ENCODE assay signal across 19 mouse cellular contexts in genomic region chr6:33066462-33066861, GRCm38 (mm10).
"Had no signal": no experiment of that assay in that cellular context is flagged by ENCODE, and none has a peak within 500 bp of the region (broad histone marks: within the 10 kb centered on the region; RNA-seq: fewer than 3 reads in every experiment).

No protein-coding gene starts in this region.

- H3K4me2 ChIP-seq: kidney, embryonic 15.5 days; limb, embryonic 12.5 days; limb, embryonic 15.5 days; liver, embryonic 11.5 days; lung, embryonic 15.5 days; midbrain, embryonic 13.5 days; neural tube, embryonic 12.5 days; neural tube, embryonic 15.5 days had no signal

- H3K36me3 ChIP-seq: kidney, embryonic 15.5 days; limb, embryonic 12.5 days; limb, embryonic 15.5 days; lung, embryonic 15.5 days; midbrain, embryonic 10.5 days; midbrain, embryonic 13.5 days; neural tube, embryonic 12.5 days; neural tube, embryonic 15.5 days had no signal

- H3K9ac ChIP-seq: kidney, embryonic 15.5 days; limb, embryonic 12.5 days; limb, embryonic 15.5 days; liver, embryonic 14.5 days; lung, embryonic 15.5 days; midbrain, embryonic 13.5 days; neural tube, embryonic 12.5 days; neural tube, embryonic 15.5 days had no signal

- H3K27me3 ChIP-seq: kidney, embryonic 15.5 days; lung, embryonic 15.5 days; midbrain, embryonic 13.5 days; neural tube, embryonic 12.5 days; neural tube, embryonic 15.5 days had no signal

- H3K27ac ChIP-seq: kidney, embryonic 15.5 days; limb, embryonic 12.5 days; limb, embryonic 15.5 days; liver, embryonic 14.5 days; lung, embryonic 15.5 days; midbrain, embryonic 10.5 days; midbrain, embryonic 13.5 days; neural tube, embryonic 12.5 days; neural tube, embryonic 15.5 days had no signal

- H3K4me1 ChIP-seq: kidney, embryonic 15.5 days; limb, embryonic 12.5 days; limb, embryonic 15.5 days; lung, embryonic 15.5 days; megakaryocyte, embryonic 14.5 days; midbrain, embryonic 10.5 days; midbrain, embryonic 13.5 days; neural tube, embryonic 12.5 days; neural tube, embryonic 15.5 days had no signal

- H3K4me3 ChIP-seq: kidney, embryonic 15.5 days; limb, embryonic 12.5 days; limb, embryonic 15.5 days; lung, embryonic 15.5 days; megakaryocyte, embryonic 14.5 days; midbrain, embryonic 10.5 days; midbrain, embryonic 13.5 days; neural tube, embryonic 12.5 days; neural tube, embryonic 15.5 days had no signal

- DNase-seq: kidney, adult 8-10 months; kidney, postnatal 10 days; layer of hippocampus, postnatal 36 days; left cerebral cortex, postnatal 4 days; lung, postnatal 10 days; thymus, adult 2 months; thymus, postnatal 14 days; thymus, postnatal 4 days had no signal

- ATAC-seq: midbrain, embryonic 13.5 days had no signal

- H3K9me3 ChIP-seq: kidney, embryonic 15.5 days; limb, embryonic 12.5 days; limb, embryonic 15.5 days; lung, embryonic 15.5 days; megakaryocyte, embryonic 14.5 days; midbrain, embryonic 10.5 days; midbrain, embryonic 13.5 days; neural tube, embryonic 12.5 days; neural tube, embryonic 15.5 days had no signal
